Mouse (Mus musculus): Measurements from ENCODE around the gene Maff. TPM values are rescaled to one million over a fixed set of nuclear protein-coding genes. Genes with fewer than 3 reads are reported as not detected.

Maff gene
- total and polyA plus RNA-seq, 3 experiments, result 9.2 to 15.4 (median 10.5) TPM

DNA sequence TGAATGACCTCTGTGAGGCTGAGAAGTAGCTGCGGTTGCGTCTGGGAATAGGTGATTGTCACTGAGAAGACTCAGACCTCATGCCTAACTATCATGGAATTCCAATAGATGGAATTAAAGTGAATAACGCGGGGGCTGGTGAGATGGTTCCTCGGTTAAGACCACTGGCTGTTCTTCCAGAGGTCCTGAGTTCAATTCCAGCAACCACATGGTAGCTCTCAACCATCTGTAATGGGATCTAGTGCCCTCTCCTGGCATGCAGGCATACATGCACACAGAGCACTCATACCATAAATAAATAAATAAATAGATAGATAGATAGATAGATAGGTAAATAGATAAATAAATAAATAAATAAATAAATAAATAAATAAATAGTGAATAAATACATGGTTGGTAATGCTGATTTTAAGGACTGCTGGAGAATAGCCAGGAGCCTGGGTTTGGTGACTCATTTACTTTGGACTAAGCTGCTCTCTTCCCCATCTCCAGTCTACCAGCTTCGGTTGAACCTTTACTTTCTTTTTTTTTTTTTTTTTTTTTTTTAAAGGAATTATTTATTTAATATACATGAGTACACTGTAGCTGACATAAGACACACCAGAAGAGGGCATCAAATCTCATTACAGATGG lies 17.0 kb upstream of the Maff start:
- Histone ChIP-seq H3K79me2 (replicated peaks; ENCODE audit: control insufficient read depth, extremely low read depth, insufficient read depth, poor library complexity, severe bottlenecking) (peaks cover 20% of the 10 kb centered on the region), H3K4me1 (ENCODE audit: control insufficient read depth in 1 of 2, insufficient read depth in 2 of 2) (peaks cover 18 to 59% of the 10 kb centered on the region in 2 experiments), H3K4me3 (replicated peaks in 1 of 3; ENCODE audit: low read depth in 2 of 3, low read length in 2 of 3, poor library complexity in 1 of 3) (no peak overlapping the region), H3K4me2 (ENCODE audit: insufficient read depth, low read depth, poor library complexity, severe bottlenecking) (no peak overlapping the region), H3K9me3 (replicated peaks; ENCODE audit: low read length) (no peaks in the 10 kb centered on the region), H3K9ac (ENCODE audit: insufficient read depth, low read depth) (no peak overlapping the region), H3K36me3 (replicated peaks in 1 of 2; ENCODE audit: control insufficient read depth in 1 of 2, insufficient read depth in 1 of 2, low read length in 1 of 2) (peaks cover 0 to under 1% of the 10 kb centered on the region in 2 experiments), H3K27me3 (replicated peaks) (no peaks in the 10 kb centered on the region), H3K27ac (ENCODE audit: insufficient read depth, low read depth) (peak overlapping the region; percentile 81)
- TF ChIP-seq TCF12 (IDR thresholded peaks at IDR 0.05; ENCODE audit: low read depth, low read length), result no peak
- no peak; the same call in none of the 2 replicates for TF ChIP-seq RAD21 (IDR thresholded peaks at IDR 0.05; ENCODE audit: low read depth, low read length)
- TF ChIP-seq ELF1 (IDR thresholded peaks at IDR 0.05; ENCODE audit: low read depth, low read length), result peak; percentile 44; the same call in 1 of the 2 replicates
- TF ChIP-seq ZMIZ1 (IDR thresholded peaks at IDR 0.05; ENCODE audit: low read depth, low read length), result no peak
- TF ChIP-seq ZNF384 (IDR thresholded peaks at IDR 0.05; ENCODE audit: low read depth, low read length), result peak; percentile 72
- TF ChIP-seq CTCF (conservative IDR thresholded peaks at IDR 0.05 in 1 of 2, IDR thresholded peaks at IDR 0.05 in 1 of 2; ENCODE audit: low read depth in 2 of 2, low read length in 2 of 2), result peak in 1 of 2 experiments; percentile 36; a peak in 1 of 4 replicates
- no peak for DNase-seq (ENCODE audit: extremely low read depth)
- in situ Hi-C loops (cut with MboI; ENCODE audit: low pct_ligation_motif_present, low pct_unique_long_range_greater_than_20kb, low sequenced_read_pairs) (loop anchor here (25.0 kb wide), 1 partner anchor 417 kb away; the partner anchor contains the start of gene Pdxp), dilution Hi-C loops (cut with MboI; ENCODE audit: extremely low pct_ligation_motif_present, extremely low pct_unique_long_range_greater_than_20kb, low sequenced_read_pairs) (no loop called here)

DNA sequence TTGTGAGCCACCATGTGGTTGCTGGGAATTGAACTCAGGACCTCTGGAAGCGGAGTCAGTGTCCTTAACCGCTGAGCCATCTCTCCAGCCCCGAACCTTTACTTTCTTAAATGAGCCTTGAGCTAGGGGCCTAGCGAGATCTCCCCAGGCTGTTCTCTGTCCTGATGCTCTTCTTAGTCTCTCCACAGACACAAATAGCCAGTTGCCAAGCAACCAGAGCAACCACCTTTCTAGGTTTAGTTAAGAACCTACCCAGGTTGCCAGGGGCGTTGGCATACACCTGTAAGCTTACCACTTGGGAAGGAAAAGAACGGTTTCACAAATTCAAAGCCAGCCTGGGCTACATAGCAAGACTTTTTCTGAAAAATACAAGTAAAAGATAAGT lies 16.4 kb upstream of the Maff start:
- H3K27ac ChIP-seq (ENCODE audit: insufficient read depth, low read depth), result peak overlapping the region; percentile 81; the same call in 1 of the 2 replicates
- H3K79me2 ChIP-seq (replicated peaks; ENCODE audit: control insufficient read depth, extremely low read depth, insufficient read depth, poor library complexity, severe bottlenecking), result peaks cover 19% of the 10 kb centered on the region
- TF ChIP-seq E2F4 (IDR thresholded peaks at IDR 0.05; ENCODE audit: insufficient replicate concordance, low read depth, low read length) (no peak), TBP (conservative IDR thresholded peaks at IDR 0.05; ENCODE audit: low read depth, low read length) (peak; percentile 94), MAFK (IDR thresholded peaks at IDR 0.05; ENCODE audit: insufficient replicate concordance, low read length) (0 out of 2 replicates have a peak, but pooled peaks have one; percentile 36)
- no peak overlapping the region for H3K9ac ChIP-seq (ENCODE audit: insufficient read depth, low read depth)
- no peaks in the 10 kb centered on the region for H3K36me3 ChIP-seq (replicated peaks in 1 of 2; ENCODE audit: control insufficient read depth in 1 of 2, insufficient read depth in 1 of 2, low read length in 1 of 2)
- H3K9me3 ChIP-seq (replicated peaks; ENCODE audit: low read length), result no peaks in the 10 kb centered on the region
- no peak overlapping the region for H3K4me3 ChIP-seq (replicated peaks in 1 of 3; ENCODE audit: low read depth in 2 of 3, low read length in 2 of 3, poor library complexity in 1 of 3)
- in situ Hi-C loops (cut with MboI; ENCODE audit: low pct_ligation_motif_present, low pct_unique_long_range_greater_than_20kb, low sequenced_read_pairs), result loop anchor here (25.0 kb wide), 1 partner anchor 418 kb away; the partner anchor contains the start of gene Pdxp
- peak overlapping the region; percentile 52; the same call in 1 of the 2 replicates for H3K4me2 ChIP-seq (ENCODE audit: insufficient read depth, low read depth, poor library complexity, severe bottlenecking)
- peaks cover 17 to 59% of the 10 kb centered on the region in 2 experiments for H3K4me1 ChIP-seq (ENCODE audit: control insufficient read depth in 1 of 2, insufficient read depth in 2 of 2)
- peak; percentile 82 for DNase-seq (ENCODE audit: extremely low read depth)
- dilution Hi-C loops (cut with MboI; ENCODE audit: extremely low pct_ligation_motif_present, extremely low pct_unique_long_range_greater_than_20kb, low sequenced_read_pairs), result no loop called here
- H3K27me3 ChIP-seq (replicated peaks), result no peaks in the 10 kb centered on the region

DNA sequence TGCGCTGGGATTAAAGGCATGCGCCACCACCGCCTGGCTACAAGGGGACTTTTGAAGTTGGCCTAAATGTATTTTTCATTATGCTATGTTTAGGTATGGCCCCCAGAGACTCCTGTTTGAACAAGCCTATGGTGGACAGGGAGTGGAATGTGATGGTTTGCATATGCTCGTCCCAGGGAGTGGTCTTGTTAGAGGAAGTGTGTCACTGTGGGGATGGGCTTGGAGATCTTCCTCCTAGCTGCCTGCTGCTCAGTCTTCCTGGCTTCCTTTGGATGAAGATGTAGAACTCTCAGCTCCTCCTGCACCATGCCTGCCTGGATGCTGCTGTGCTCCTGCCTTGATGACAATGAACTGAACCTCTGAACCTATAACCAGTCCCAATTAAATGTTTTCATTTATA lies 15.9 kb upstream of the Maff start:
- Histone ChIP-seq H3K9ac (ENCODE audit: insufficient read depth, low read depth) (no peak overlapping the region), H3K4me1 (ENCODE audit: control insufficient read depth in 1 of 2, insufficient read depth in 2 of 2) (peaks cover 16 to 59% of the 10 kb centered on the region in 2 experiments), H3K27ac (ENCODE audit: insufficient read depth, low read depth) (peak overlapping the region; percentile 81), H3K9me3 (replicated peaks; ENCODE audit: low read length) (no peaks in the 10 kb centered on the region), H3K27me3 (replicated peaks) (no peaks in the 10 kb centered on the region), H3K4me2 (ENCODE audit: insufficient read depth, low read depth, poor library complexity, severe bottlenecking) (no peak overlapping the region), H3K36me3 (replicated peaks in 1 of 2; ENCODE audit: control insufficient read depth in 1 of 2, insufficient read depth in 1 of 2, low read length in 1 of 2) (no peaks in the 10 kb centered on the region), H3K79me2 (replicated peaks; ENCODE audit: control insufficient read depth, extremely low read depth, insufficient read depth, poor library complexity, severe bottlenecking) (peaks cover 15% of the 10 kb centered on the region), H3K4me3 (replicated peaks in 1 of 3; ENCODE audit: low read depth in 2 of 3, low read length in 2 of 3, poor library complexity in 1 of 3) (no peak overlapping the region)
- dilution Hi-C loops (cut with MboI; ENCODE audit: extremely low pct_ligation_motif_present, extremely low pct_unique_long_range_greater_than_20kb, low sequenced_read_pairs) (no loop called here), in situ Hi-C loops (cut with MboI; ENCODE audit: low pct_ligation_motif_present, low pct_unique_long_range_greater_than_20kb, low sequenced_read_pairs) (loop anchor here (25.0 kb wide), 1 partner anchor 418 kb away; the partner anchor contains the start of gene Pdxp)
- DNase-seq (ENCODE audit: extremely low read depth), result peak; percentile 89
- no peak for TF ChIP-seq MXI1 (IDR thresholded peaks at IDR 0.05; ENCODE audit: low read depth, low read length)
- TF ChIP-seq NRF1 (IDR thresholded peaks at IDR 0.05; ENCODE audit: low read depth, low read length), result no peak
- TF ChIP-seq MAFK (IDR thresholded peaks at IDR 0.05; ENCODE audit: insufficient replicate concordance, low read length), result 0 out of 2 replicates have a peak, but pooled peaks have one; percentile 4
- TF ChIP-seq PAX5 (IDR thresholded peaks at IDR 0.05; ENCODE audit: low read length), result no peak
- TF ChIP-seq CHD1 (IDR thresholded peaks at IDR 0.05; ENCODE audit: low read depth, low read length), result no peak
- peak; percentile 73 for TF ChIP-seq ELF1 (IDR thresholded peaks at IDR 0.05; ENCODE audit: low read depth, low read length)
- TF ChIP-seq NELFE (IDR thresholded peaks at IDR 0.05; ENCODE audit: low read depth, low read length), result peak; percentile 72
- peak; percentile 78; the same call in 1 of the 2 replicates for TF ChIP-seq MEF2A (IDR thresholded peaks at IDR 0.05; ENCODE audit: borderline replicate concordance, low read depth, low read length)
- TF ChIP-seq JUND (conservative IDR thresholded peaks at IDR 0.05; ENCODE audit: low read depth, low read length), result no peak; the same call in 1 of the 2 replicates
- peak; percentile 73 for TF ChIP-seq POLR2A (IDR thresholded peaks at IDR 0.05; ENCODE audit: low read depth, low read length)
- 0 out of 2 replicates have a peak, but pooled peaks have one; percentile 43 for TF ChIP-seq MAX (IDR thresholded peaks at IDR 0.05; ENCODE audit: low read length)
- no peak for TF ChIP-seq USF2 (conservative IDR thresholded peaks at IDR 0.05; ENCODE audit: low read depth, low read length)
- TF ChIP-seq HCFC1 (IDR thresholded peaks at IDR 0.05; ENCODE audit: low read depth, low read length), result peak; percentile 57
- peak; percentile 54; the same call in 1 of the 2 replicates for TF ChIP-seq CHD2 (IDR thresholded peaks at IDR 0.05; ENCODE audit: low read length)
- TF ChIP-seq POLR2AphosphoS2 (IDR thresholded peaks at IDR 0.05; ENCODE audit: low read depth, low read length), result peak; percentile 72; the same call in 1 of the 2 replicates
- 0 out of 2 replicates have a peak, but pooled peaks have one; percentile 37 for TF ChIP-seq MAZ (IDR thresholded peaks at IDR 0.05; ENCODE audit: low read depth, low read length)
- peak; percentile 42; the same call in 1 of the 2 replicates for TF ChIP-seq EP300 (IDR thresholded peaks at IDR 0.05; ENCODE audit: low read length)
